Mouse (Mus musculus): ENCODE results near the gene Dner.

The Dner gene

GRCm38 (mm10) chr1:84321327-84321726 is 374.7 kb downstream of the Dner start:
- DNase-seq (ENCODE audit: low spot score in 2 of 2) = no peak
